Mouse (Mus musculus) kidney, embryonic 15.5 days (tissue): Measurements from ENCODE around the gene Zfp94. TPM values are rescaled to one million over a fixed set of nuclear protein-coding genes. Genes with fewer than 3 reads are reported as not detected.
A peak's percentile ranks its signal among the peaks of the same experiment; 100 is the strongest.

Experiments used
- ATAC-seq: fragments of 200-750 bp; cut with Nextera tagmentation; replicated peaks from 2 replicates; pipeline ENCODE4 v1.8.0; 2017; ENCODE audit warnings: moderate TSS enrichment; ENCODE audit not compliant: low FRiP score
- H3K27ac ChIP-seq: fragments of 300-500 bp; sonication (generic); 2 replicates; pipeline ENCODE4 v1.5.1; 2015; ENCODE audit warnings: mild to moderate bottlenecking, inconsistent platforms
- H3K27me3 ChIP-seq: fragments of 300-500 bp; sonication (generic); 2 replicates; pipeline ENCODE4 v1.6.1; 2015; ENCODE audit warnings: inconsistent platforms
- H3K36me3 ChIP-seq: fragments of 300-500 bp; sonication (generic); 2 replicates; pipeline ENCODE4 v1.6.1; 2015; ENCODE audit warnings: inconsistent platforms
- H3K4me1 ChIP-seq: fragments of 300-500 bp; sonication (generic); 2 replicates; pipeline ENCODE4 v1.6.1; 2015; ENCODE audit warnings: inconsistent platforms
- H3K4me2 ChIP-seq: fragments of 300-500 bp; sonication (generic); 2 replicates; pipeline ENCODE4 v1.6.1; 2015; ENCODE audit warnings: moderate library complexity, mild to moderate bottlenecking, inconsistent platforms
- H3K4me3 ChIP-seq: fragments of 300-500 bp; sonication (generic); replicated peaks from 2 replicates; pipeline ENCODE4 v1.5.1; 2015; ENCODE audit warnings: mild to moderate bottlenecking, inconsistent platforms
- H3K9ac ChIP-seq: fragments of 300-500 bp; sonication (generic); 2 replicates; pipeline ENCODE4 v1.6.1; 2015; ENCODE audit warnings: mild to moderate bottlenecking, inconsistent platforms
- H3K9me3 ChIP-seq: fragments of 300-500 bp; sonication (generic); replicated peaks from 2 replicates; pipeline ENCODE4 v1.6.1; 2016; ENCODE audit warnings: inconsistent platforms
- WGBS: fragments of 180-500 bp; shearing (Covaris S2); methylation state at CpG from one replicate; pipeline ENCODE4 v1.1.7; 2015; ENCODE audit warnings: mixed read lengths; 5-methylcytosine and 5-hydroxymethylcytosine counted together
- microRNA-seq: library from miRNA; unstranded; fragments of <30 nt; microRNA quantifications from one replicate; pipeline ENCODE4, GENCODE M21; 2016
- polyA plus RNA-seq: library from polyadenylated mRNA; unstranded; fragments of >200 nt; fragmentation: Nextera tagmentation; extraction: Ambion mirVana; gene quantifications from 2 replicates; pipeline ENCODE4 v1.2.1, GENCODE M21; 2015

The Zfp94 gene
- polyA plus RNA-seq, 1 experiment from 2014 or later = 11.3 TPM

- H3K4me2 ChIP-seq = no peak overlapping the region
- 76% methylated on average over 24 of the region's 24 CpGs for WGBS
- H3K27me3 ChIP-seq = no peaks in the 10 kb centered on the region
- H3K36me3 ChIP-seq = peaks cover 2% of the 10 kb centered on the region
- no peak overlapping the region for H3K9ac ChIP-seq
- no peak overlapping the region for H3K4me3 ChIP-seq
- H3K4me1 ChIP-seq = peaks cover 5% of the 10 kb centered on the region
- H3K9me3 ChIP-seq = no peaks in the 10 kb centered on the region
- ATAC-seq = no peak
- H3K27ac ChIP-seq = no peak overlapping the region
Observed at GRCm38 (mm10) chr7:24268176-24269155, 48.0 kb downstream of the Zfp94 start.

GRCm38 (mm10) chr7:24260000-24260312 lies 56.5 kb downstream of the Zfp94 start:
- no peak for ATAC-seq
- no peaks in the 10 kb centered on the region for H3K9me3 ChIP-seq
- 93% methylated on average over 4 of the region's 4 CpGs for WGBS
- H3K27me3 ChIP-seq = no peaks in the 10 kb centered on the region
- no peak overlapping the region for H3K27ac ChIP-seq
- peaks cover 5% of the 10 kb centered on the region for H3K4me1 ChIP-seq
- H3K36me3 ChIP-seq = peaks cover 24% of the 10 kb centered on the region
- no peak overlapping the region for H3K4me2 ChIP-seq
- H3K9ac ChIP-seq = no peak overlapping the region
- H3K4me3 ChIP-seq = no peak overlapping the region

GRCm38 (mm10) chr7:24259306-24259999 lies 57.0 kb downstream of the Zfp94 start:
- WGBS = 90% methylated on average over 13 of the region's 13 CpGs
- no peaks in the 10 kb centered on the region for H3K9me3 ChIP-seq
- H3K4me3 ChIP-seq = no peak overlapping the region
- no peak overlapping the region for H3K27ac ChIP-seq
- H3K4me2 ChIP-seq = no peak overlapping the region
- H3K36me3 ChIP-seq = peaks cover 24% of the 10 kb centered on the region
- ATAC-seq = no peak
- H3K4me1 ChIP-seq = peaks cover 6% of the 10 kb centered on the region
- H3K9ac ChIP-seq = no peak overlapping the region
- H3K27me3 ChIP-seq = no peaks in the 10 kb centered on the region

- Histone ChIP-seq H3K27me3 (no peaks in the 10 kb centered on the region), H3K4me1 (peaks cover 6% of the 10 kb centered on the region), H3K36me3 (peaks cover 4% of the 10 kb centered on the region), H3K27ac (no peak within 1 kb of the TSS), H3K4me2 (peak within 1 kb of the TSS; percentile 66), H3K9me3 (no peaks in the 10 kb centered on the region), H3K4me3 (peak within 1 kb of the TSS; percentile 58), H3K9ac (peak within 1 kb of the TSS; percentile 57)
- ATAC-seq = peak; percentile 95
- WGBS = 17% methylated on average over 21 of the region's 21 CpGs
Observed at GRCm38 (mm10) chr7:24254633-24255474, 61.6 kb downstream of the Zfp94 start, which contains the start of gene Zfp108. Zfp108 (plus strand) TSS chr7:24254794.

GRCm38 (mm10) chr7:24253779-24254615 lies 62.5 kb downstream of the Zfp94 start:
- WGBS = 68% methylated on average over 9 of the region's 9 CpGs
- Histone ChIP-seq H3K27me3 (no peaks in the 10 kb centered on the region), H3K36me3 (no peaks in the 10 kb centered on the region)

More at GRCm38 (mm10) chr7:24253779-24254615, 62.5 kb downstream of the Zfp94 start:
- Histone ChIP-seq H3K4me2 (peak overlapping the region; percentile 66), H3K4me1 (peaks cover 6% of the 10 kb centered on the region), H3K9me3 (no peaks in the 10 kb centered on the region), H3K27ac (no peak overlapping the region), H3K4me3 (peak overlapping the region; percentile 58), H3K9ac (no peak overlapping the region)
- peak; percentile 68 for ATAC-seq

Small RNA genes within 50 kb of the gene (microRNA-seq; reads per million reads assigned to microRNA genes)
- gene Gm27592 = not detected

Other genes with a start within 250 kb of the Zfp94 start
- gene Zfp180, start 234.7 kb downstream of the Zfp94 start, polyA plus RNA-seq = 21.1 and 23.3 TPM in 2 replicates
- gene Zfp112, start 204.4 kb downstream of the Zfp94 start, polyA plus RNA-seq = 6.3 and 6.9 TPM in 2 replicates
- 17.9 and 18.3 TPM in 2 replicates for gene Zfp235, start 182.5 kb downstream of the Zfp94 start, polyA plus RNA-seq
- 5.7 and 6.8 TPM in 2 replicates for gene Zfp114, start 141.6 kb downstream of the Zfp94 start, polyA plus RNA-seq
- 11.0 and 11.1 TPM in 2 replicates for gene Zfp111, start 105.2 kb downstream of the Zfp94 start, polyA plus RNA-seq
- gene Zfp109, start 79.1 kb downstream of the Zfp94 start, polyA plus RNA-seq = 5.6 and 6.1 TPM in 2 replicates
- 3.6 and 4.2 TPM in 2 replicates for gene Zfp108, start 61.9 kb downstream of the Zfp94 start, polyA plus RNA-seq
- gene Zfp93, start 46.2 kb downstream of the Zfp94 start, polyA plus RNA-seq = 10.7 and 11.5 TPM in 2 replicates
- gene Zfp61, start 15.4 kb downstream of the Zfp94 start, polyA plus RNA-seq = 40.0 and 43.9 TPM in 2 replicates
- gene Tescl, start 17.3 kb upstream of the Zfp94 start, polyA plus RNA-seq = 0.43 TPM in 1 of 2 replicates, not detected in the other
- 0.28 TPM in 1 of 2 replicates, not detected in the other for gene Lypd5, start 32.5 kb upstream of the Zfp94 start, polyA plus RNA-seq
- 4.9 and 5.5 TPM in 2 replicates for gene Kcnn4, start 53.6 kb upstream of the Zfp94 start, polyA plus RNA-seq
- 28.0 and 32.8 TPM in 2 replicates for gene Smg9, start 83.0 kb upstream of the Zfp94 start, polyA plus RNA-seq
- gene Irgc1, start 135.6 kb upstream of the Zfp94 start, polyA plus RNA-seq = not detected in 2 replicates
- 14.4 and 15.3 TPM in 2 replicates for gene Plaur, start 145.8 kb upstream of the Zfp94 start, polyA plus RNA-seq
- gene Cadm4, start 165.4 kb upstream of the Zfp94 start, polyA plus RNA-seq = 6.8 and 7.3 TPM in 2 replicates
- gene Zfp428, start 190.3 kb upstream of the Zfp94 start, polyA plus RNA-seq = 61.6 and 66.6 TPM in 2 replicates
- 0.48 and 0.68 TPM in 2 replicates for gene AC161166.1, start 195.8 kb upstream of the Zfp94 start, polyA plus RNA-seq
- gene Irgq, start 214.0 kb upstream of the Zfp94 start, polyA plus RNA-seq = 7.4 and 8.3 TPM in 2 replicates
- gene Pinlyp, start 229.5 kb upstream of the Zfp94 start, polyA plus RNA-seq = 0.31 and 0.33 TPM in 2 replicates
- 117 and 137 TPM in 2 replicates for gene Xrcc1, start 229.6 kb upstream of the Zfp94 start, polyA plus RNA-seq